Mouse (Mus musculus) megakaryocyte progenitor cell, adult 5-6 weeks (primary cell): ENCODE results near the gene Top2a. TPM values are rescaled to one million over a fixed set of nuclear protein-coding genes. Genes with fewer than 3 reads are reported as not detected.

Experiments
- ATAC-seq: replicated peaks from 2 replicates; pipeline ENCODE4 v1.8.0; 2016; ENCODE audit warnings: mild to moderate bottlenecking, moderate TSS enrichment, inconsistent platforms; ENCODE audit not compliant: poor library complexity
- total RNA-seq, 2 experiments: library from RNA; stranded (forward) in 1 of 2; stranded (reverse) in 1 of 2; fragments of 157-497, 149-512 nt in 1 of 2; fragments of 200-1000 nt in 1 of 2; gene quantifications; 2 replicates each; pipeline versions ENCODE4 v1.2.3 to v1.2.4; 2015 to 2017

Top2a gene
- total RNA-seq, 2 experiments from 2014 or later = 284 to 584 TPM

GRCm38 (mm10) chr11:98952111-98952510, 71.9 kb downstream of the Top2a start:
- no peak for ATAC-seq

DNA sequence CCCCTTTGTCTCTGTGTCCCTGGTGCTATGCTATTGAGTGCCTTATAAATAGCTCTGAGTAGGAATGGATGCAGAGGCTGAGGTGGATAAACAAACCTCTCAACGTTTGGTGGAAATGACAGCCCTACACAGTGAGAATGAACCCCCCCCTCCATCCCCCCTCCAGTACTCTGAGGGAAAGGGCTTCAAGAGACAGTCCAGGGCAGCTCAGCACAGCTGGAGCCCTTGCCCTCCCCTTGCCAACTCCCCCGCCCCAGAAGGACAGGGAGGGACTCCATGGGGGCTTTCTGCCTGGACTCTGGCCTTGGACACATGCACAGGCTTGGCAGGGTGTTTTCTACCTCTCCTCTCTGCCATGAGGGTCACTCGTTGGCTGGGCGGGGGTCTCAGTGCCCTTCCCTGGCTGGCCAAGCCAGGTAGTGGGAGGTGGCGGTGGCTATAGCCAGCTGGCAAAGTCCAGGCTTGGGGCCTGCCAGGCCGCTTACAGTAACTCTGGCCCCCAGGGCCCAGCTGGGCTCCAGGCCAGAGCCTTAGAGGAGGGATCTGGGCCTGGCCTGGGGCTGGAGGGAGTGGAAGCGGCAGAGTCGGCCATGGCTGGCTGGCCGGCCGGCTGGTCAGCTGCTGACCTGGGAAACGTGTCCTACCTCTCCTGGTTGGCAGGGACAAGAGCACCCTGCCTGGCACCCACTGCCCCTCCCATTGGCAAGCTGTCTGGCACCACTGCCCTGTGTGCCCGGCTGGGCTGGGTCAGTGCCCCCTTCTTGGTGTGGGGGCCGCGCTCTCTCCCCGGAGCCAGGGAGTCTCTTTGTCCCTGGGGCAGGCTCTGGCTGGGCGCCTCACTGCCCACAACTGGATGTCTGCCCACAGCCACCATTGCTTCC, 72.7 kb downstream of the Top2a start:
- no peak for ATAC-seq

- ATAC-seq = no peak
These were observed 73.5 kb downstream of the Top2a start for GRCm38 (mm10) chr11:98950484-98950883.

DNA sequence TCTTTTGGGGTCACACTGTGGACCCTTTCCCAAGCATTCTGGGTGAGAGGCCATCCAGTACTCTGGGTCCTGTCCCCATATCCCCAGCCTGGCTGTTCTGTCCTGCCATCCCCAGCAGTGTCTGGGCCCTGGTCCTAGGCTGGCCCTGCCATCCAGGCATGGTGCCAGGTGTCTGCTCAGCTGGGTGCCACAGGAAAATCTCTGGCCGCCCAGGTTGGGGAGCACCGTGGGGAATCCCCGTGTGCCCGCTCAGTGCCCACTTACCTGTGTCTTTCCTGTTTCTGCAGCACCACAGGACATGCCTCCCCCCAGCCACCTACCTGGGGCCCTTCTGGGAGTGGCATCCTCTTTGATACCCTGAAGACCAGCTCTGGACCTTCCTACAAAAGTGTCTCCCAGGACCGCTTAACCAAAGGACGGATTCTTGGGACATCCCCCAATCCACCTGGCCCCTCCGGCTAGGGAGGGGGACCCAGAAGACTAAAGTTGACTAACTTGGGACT, 74.0 kb downstream of the Top2a start:
- no peak for ATAC-seq

- ATAC-seq = 0 out of 2 replicates have a peak, but pooled peaks have one; percentile 12
These were observed 74.6 kb downstream of the Top2a start for GRCm38 (mm10) chr11:98949242-98949957.

DNA sequence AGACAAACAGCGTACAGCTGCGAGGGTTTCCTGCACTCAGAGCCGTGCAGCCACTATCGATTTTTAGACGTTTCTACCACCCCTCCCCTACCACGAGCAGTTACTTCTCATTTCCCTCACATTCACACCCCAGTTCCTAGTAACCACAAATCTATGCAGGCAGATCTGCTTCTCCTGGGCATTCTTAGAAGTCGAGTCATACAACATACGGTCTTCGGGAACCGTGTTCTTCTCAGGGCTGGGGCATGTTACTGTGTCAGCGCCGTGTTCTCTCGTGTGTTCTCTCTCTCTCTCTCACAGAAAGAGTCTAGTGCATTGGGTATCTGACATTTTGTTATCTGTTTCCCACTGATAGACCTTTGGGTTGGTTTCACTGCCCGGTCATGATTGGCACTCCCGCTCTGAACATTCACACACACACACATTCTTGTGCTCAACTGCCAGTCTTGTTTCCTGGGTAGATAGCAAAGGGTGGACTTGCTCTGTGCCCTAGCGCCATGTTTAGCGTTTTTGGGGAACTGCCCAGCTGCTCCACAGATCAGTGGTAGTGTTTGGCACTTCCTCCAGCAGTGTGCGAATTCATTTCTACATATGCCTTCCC, 75.9 kb downstream of the Top2a start:
- ATAC-seq = peak; percentile 61

DNA sequence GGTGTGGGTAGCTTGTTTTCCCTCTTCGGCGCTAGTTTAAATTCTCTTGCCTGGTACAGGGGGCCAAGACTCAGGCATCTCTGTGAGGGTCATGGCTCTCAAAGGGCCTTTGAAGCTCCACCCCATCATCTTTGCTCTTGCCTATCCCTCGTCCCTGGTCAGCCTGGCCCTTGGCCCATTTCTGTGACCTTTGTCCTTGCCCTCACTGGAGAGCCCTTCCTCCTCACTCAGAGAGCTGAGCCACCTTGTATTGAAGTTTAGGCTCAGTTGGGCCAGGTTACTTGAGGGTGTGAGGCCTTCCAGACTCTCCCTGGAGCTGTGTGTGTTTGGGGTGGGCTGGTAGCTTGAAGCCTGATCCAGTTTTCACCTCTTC, 78.4 kb downstream of the Top2a start:
- no peak for ATAC-seq

- no peak for ATAC-seq
These were observed 78.9 kb downstream of the Top2a start for GRCm38 (mm10) chr11:98944897-98945604.

DNA sequence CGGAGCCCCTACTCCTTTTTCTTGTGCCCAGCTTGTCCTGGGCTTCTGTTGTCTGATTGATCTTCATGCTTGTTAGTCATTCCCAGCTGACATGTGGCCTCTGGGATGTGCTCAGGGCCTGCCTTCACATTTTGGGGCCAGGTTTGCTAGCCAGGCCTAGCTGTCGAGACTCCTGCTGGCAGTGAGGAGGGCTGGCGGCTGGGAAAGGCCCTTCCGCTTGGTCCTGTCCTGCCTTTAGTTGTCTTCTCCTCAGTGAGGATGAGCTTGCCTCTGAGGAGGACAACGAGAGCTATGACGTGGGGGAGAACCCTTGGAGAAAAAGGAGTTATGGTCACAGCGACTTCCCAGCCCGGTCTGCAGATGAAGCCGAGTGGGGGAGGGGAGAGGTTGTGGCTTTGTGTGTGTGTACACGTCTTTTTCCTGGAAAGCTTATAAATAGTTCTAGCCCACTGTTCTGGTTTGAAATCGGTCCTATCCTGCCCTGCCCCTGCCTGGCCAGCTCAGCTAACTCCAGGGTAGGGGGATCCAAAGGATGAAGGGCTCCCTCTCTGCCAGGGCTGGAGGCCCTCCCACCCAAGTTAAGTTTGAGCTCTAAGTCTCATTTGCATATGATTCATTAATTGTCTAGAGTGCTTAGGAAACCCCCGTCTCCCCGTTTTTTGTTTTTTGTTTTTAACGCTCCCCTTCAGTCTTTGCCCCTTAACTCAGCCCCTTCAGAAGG, 80.1 kb downstream of the Top2a start:
- ATAC-seq = no peak

Other genes starting within 250 kb of the Top2a start
- 3.3 and 3.5 TPM in 2 replicates for gene Nr1d1, start 248.9 kb downstream of the Top2a start, total RNA-seq (2015)
- 0.47 and 0.87 TPM in 2 replicates for gene Nr1d1, start 248.9 kb downstream of the Top2a start, total RNA-seq (2017)
- 60.8 and 62.0 TPM in 2 replicates for gene Msl1, start 228.7 kb downstream of the Top2a start, total RNA-seq (2015)
- 76.3 and 99.9 TPM in 2 replicates for gene Msl1, start 228.7 kb downstream of the Top2a start, total RNA-seq (2017)
- gene Casc3, start 219.3 kb downstream of the Top2a start, total RNA-seq (2015) = 38.3 and 39.0 TPM in 2 replicates
- gene Casc3, start 219.3 kb downstream of the Top2a start, total RNA-seq (2017) = 18.3 and 31.7 TPM in 2 replicates
- 0.24 and 1.8 TPM in 2 replicates for gene Rapgefl1, start 187.4 kb downstream of the Top2a start, total RNA-seq (2015)
- not detected in 2 replicates for gene Rapgefl1, start 187.4 kb downstream of the Top2a start, total RNA-seq (2017)
- gene Wipf2, start 160.6 kb downstream of the Top2a start, total RNA-seq (2015) = 15.0 and 17.1 TPM in 2 replicates
- 3.0 and 3.6 TPM in 2 replicates for gene Wipf2, start 160.6 kb downstream of the Top2a start, total RNA-seq (2017)
- 42.6 and 56.1 TPM in 2 replicates for gene Cdc6, start 116.4 kb downstream of the Top2a start, total RNA-seq (2015)
- 40.7 and 44.1 TPM in 2 replicates for gene Cdc6, start 116.4 kb downstream of the Top2a start, total RNA-seq (2017)
- 4.4 and 5.9 TPM in 2 replicates for gene Rara, start 96.4 kb downstream of the Top2a start, total RNA-seq (2015)
- gene Rara, start 96.4 kb downstream of the Top2a start, total RNA-seq (2017) = 1.6 and 2.2 TPM in 2 replicates
- gene Gjd3, start 41.2 kb downstream of the Top2a start, total RNA-seq (2015) = not detected in 2 replicates
- gene Gjd3, start 41.2 kb downstream of the Top2a start, total RNA-seq (2017) = not detected in 2 replicates
- 188 and 211 TPM in 2 replicates for gene Igfbp4, start 17.1 kb upstream of the Top2a start, total RNA-seq (2015)
- 327 and 329 TPM in 2 replicates for gene Igfbp4, start 17.1 kb upstream of the Top2a start, total RNA-seq (2017)
- 2.1 and 2.4 TPM in 2 replicates for gene Tns4, start 65.1 kb upstream of the Top2a start, total RNA-seq (2015)
- gene Tns4, start 65.1 kb upstream of the Top2a start, total RNA-seq (2017) = 1.4 and 1.8 TPM in 2 replicates
- 0.17 and 0.22 TPM in 2 replicates for gene Ccr7, start 130.9 kb upstream of the Top2a start, total RNA-seq (2015)
- gene Ccr7, start 130.9 kb upstream of the Top2a start, total RNA-seq (2017) = not detected in 2 replicates
- gene Smarce1, start 206.8 kb upstream of the Top2a start, total RNA-seq (2015) = 95.7 and 108 TPM in 2 replicates
- gene Smarce1, start 206.8 kb upstream of the Top2a start, total RNA-seq (2017) = 161 and 260 TPM in 2 replicates
- not detected in 2 replicates for gene Krt222, start 219.9 kb upstream of the Top2a start, total RNA-seq (2015)
- not detected in 2 replicates for gene Krt222, start 219.9 kb upstream of the Top2a start, total RNA-seq (2017)